Mouse (Mus musculus): Measurements from ENCODE around the gene 4933405L10Rik.

Gene 4933405L10Rik

DNA sequence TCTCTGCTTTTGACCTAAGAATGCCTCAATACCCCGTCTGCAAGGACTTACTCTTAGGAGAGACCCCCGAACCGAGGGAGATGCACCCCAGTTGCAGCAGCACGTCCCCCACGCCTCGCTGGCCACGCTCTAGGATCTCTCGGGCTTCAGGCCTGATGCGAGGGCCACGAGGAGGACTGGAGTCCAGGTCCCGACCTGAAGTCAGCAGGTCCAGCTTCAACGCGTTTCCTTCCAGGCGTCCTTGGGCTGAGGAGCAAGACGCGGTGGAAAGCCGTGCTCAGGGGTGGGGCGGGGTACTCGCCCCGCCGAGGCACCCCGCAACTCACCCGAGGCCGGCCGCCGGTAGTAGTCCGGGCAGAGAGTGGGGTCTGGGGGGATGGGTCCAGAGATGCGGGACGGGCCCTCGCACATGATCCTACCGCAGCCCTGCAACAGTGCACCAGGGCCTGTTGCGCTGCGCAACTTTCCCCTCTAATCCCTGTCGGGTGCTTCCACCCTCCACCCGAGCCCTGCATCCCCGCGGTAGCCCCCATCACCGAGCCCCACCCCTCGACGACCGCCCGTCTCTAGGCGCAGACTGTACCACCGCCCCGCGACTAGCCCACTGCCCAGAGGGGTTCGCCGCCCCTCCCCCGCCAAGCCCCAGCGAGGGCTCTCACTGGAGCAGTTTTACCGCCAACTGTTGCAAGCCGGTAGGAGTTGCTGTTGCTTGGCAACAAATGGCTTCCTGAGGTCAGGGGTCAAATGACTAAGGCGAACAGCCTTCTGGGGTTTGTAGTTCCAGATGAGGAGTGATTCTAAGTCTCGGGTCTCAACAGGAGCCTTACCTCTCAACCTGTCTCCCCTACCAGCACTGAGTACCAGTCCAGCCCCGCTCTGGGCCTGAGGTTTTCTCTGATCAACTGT, at the start of gene 4933405L10Rik, which contains the start of gene Enkd1:
4933405L10Rik (plus strand) TSS at position 158 of the 906 bp plus-strand sequence.
Enkd1 (minus strand) TSS at position 713 of the 906 bp plus-strand sequence.
- peak; percentile 88 for DNase-seq (ENCODE audit: low read depth)

DNA sequence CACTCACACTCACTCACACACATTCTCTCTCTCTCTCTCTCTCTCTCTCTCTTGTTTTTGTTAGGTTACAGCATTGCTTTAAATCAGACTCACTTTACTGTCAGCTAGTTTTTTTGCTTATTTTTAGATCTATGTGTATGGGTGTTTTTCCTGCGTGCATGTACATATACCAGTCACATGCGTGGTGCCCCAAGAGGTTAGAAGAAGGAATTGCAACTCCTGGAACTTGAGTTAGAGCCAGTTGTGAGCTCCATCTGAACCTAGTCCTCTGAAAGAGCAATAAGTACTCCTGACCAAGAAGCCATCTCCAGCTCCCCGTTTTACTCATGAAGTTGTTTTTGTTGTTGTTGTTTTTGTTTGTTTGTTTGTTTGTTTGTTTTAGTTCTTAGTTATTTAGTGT, 46.3 kb upstream of the 4933405L10Rik start:
- peak; percentile 75 for DNase-seq (ENCODE audit: low read depth)

DNA sequence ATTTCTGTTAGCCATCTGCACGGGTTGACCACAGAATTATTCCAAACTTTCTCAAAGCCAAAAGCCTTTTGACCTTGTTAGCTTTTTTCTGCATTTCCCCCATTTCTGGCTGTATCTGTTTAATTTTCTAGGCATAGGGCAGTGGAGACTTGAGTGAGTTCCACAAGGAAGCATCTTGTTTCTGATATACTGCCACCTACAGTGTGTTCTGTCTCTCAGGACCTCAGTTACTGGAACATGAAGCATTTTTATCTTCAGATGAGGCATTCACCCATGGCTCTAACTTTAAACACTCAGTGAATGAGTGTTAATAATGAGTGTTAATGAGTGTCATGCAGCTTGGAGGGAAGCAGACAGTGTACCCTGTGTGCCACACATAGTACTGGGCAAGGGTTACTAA, 29.6 kb upstream of the 4933405L10Rik start:
- DNase-seq (ENCODE audit: low read depth), result no peak

DNA sequence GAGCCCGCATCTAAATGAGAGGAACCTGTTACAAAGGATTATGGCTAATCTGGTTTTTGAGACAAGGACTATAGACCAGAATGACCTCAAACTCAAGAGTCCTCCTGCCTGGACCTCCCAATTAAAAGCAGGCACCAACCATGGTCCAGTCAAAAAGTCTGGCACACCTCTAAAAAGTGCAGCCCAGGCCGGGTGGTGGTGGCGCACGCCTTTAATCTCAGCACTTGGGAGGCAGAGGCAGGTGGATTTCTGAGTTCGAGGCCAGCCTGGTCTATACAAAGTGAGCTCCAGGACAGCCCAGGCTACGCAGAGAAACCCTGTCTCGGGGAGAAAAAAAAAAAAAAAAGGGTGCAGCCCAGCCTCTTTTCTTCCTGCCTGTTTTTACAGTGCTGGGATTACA, 22.1 kb upstream of the 4933405L10Rik start:
- DNase-seq (ENCODE audit: low read depth), result no peak

DNA sequence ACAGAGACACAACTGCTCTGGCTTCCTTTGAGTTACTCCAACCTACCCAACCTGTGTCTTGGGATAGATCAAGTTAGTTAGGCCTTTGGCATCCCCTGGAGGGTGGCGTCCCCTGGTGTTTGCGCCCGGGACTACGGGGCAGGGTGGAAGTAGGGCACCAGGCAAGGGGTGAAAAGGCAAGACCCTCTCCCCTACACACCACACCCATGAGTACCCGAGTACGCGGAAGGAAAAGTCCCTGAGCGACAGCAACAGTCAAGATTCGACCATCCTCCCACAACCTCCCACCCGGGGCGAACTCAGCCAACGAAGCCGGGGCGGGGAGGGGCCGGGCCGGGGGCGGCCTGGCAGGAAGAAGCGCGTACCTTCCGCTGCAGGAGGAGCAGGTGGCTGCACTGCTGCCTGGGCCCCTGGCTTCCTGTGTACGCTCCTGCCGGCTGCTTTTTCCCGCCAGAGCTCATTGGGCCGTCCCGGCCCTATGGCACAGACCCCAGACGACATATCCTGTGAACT, 21.6 kb upstream of the 4933405L10Rik start, which contains the start of gene Carmil2:
Carmil2 (plus strand) TSS at position 479 of the 513 bp plus-strand sequence.
- peak; percentile 92 for DNase-seq (ENCODE audit: low read depth)

DNA sequence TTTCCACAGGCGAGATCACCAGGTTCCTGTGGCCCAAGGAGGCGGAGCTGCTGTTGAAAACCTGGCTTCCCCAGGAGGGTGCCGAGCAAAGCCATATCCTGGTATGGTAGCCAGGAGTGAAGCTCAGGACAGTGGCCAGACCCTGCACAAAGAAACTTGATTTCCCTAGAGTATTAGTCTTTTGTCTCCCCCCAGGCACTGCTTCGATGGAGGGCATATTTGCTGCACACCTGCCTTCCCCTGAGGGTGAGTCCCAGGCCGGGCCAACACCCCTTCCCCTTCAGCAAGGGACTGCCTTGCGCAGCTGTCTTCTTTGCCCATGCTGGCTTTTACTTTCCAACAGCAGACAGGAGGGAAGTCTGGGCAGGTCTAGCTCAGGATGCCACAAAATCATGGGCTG, 20.9 kb upstream of the 4933405L10Rik start:
- DNase-seq (ENCODE audit: low read depth), result no peak

DNA sequence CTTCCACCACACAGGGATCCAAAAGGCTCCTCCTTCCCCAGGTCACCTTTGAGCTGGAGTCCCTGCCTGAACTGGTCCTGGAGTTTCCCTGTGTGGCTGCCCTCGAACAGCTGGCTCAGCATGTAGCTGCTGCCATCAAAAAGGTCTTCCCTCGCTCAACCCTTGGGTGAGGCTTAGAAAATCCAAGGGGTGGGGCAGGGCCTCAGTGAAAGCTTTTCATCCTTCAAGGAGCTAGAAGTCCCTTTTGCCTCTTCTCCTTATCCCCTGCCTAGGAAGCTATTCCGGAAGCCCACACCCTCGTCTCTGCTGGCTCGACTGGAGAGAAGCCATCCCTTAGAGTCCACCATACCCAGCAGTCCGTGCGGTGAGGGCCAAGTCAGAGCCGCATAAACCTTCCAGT, 19.9 kb upstream of the 4933405L10Rik start:
- no peak for DNase-seq (ENCODE audit: low read depth)

DNA sequence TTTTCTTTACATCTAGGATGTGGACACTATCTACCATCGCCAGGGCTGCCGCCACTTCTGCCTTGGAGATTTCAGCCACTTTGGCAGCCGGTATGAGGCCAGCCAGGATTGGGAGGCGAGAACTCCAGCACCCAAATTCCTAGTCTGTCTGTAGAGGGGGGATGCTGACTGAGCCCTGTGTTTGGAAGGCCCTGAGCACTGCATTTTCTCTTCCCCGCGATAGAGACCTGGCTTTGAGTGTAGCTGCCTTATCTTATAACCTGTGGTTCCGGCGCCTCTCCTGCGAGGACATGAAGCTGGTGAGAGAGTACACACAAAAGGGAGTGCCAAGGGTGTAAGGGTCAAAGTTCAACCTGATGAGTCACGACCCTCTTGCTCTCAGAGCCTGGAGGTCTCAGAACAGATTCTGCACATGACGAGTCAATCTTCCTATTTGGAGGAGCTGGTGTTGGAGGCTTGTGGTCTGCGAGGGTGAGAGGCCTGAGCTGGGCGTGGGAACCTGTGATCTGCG, 19.2 kb upstream of the 4933405L10Rik start:
- no peak for DNase-seq (ENCODE audit: low read depth)

DNA sequence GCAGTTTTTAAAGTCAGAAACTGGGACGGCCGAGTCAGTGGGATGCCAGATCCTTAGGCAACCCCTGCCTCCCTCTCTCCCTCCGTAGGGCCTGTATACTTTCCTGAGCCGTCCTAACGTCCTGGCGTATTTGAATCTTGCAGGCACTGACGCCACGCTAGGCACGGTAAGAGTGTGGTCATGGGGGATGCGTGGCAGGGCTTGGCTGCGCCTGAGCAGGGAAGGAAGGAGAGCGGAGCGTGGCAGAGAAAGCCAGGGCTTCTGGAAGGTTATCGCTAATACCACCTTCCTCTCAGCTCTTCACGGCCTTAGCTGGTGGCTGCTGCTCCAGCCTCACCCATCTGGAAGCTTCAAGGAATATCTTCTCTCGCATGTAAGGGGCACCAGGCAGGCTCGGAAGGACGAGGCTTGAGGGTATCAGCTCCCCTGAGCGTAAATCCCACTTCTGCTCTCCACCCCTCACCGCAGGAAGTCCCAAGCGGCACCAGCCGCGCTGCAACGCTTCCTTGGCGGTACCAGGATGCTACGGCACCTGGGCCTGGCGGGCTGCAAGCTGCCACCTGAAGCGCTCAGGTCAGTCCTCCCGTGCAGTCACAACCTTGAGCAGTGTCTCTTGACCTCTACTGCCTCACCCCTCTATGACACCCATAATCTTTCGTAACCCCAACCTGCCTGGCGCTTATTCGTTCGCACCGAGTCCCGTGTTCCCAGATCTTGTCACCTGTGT, 18.0 kb upstream of the 4933405L10Rik start:
- DNase-seq (ENCODE audit: low read depth), result no peak

DNA sequence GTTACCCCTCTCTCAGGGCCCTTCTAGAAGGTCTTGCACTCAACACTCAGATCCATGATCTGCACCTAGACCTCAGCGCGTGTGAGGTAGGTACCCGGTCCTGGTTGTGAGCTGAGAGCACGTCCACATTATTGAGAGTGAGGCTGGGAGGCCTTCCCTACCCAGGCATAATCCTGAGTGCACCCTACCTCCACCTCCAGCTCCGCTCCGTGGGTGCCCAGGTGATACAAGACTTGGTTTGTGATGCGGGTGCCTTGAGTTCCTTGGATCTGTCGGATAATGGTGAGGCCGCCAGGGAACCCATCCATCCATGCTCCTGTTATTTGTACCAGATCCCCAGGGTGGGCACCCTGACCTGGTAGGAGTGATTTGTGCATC, 17.5 kb upstream of the 4933405L10Rik start:
- DNase-seq (ENCODE audit: low read depth), result no peak

DNA sequence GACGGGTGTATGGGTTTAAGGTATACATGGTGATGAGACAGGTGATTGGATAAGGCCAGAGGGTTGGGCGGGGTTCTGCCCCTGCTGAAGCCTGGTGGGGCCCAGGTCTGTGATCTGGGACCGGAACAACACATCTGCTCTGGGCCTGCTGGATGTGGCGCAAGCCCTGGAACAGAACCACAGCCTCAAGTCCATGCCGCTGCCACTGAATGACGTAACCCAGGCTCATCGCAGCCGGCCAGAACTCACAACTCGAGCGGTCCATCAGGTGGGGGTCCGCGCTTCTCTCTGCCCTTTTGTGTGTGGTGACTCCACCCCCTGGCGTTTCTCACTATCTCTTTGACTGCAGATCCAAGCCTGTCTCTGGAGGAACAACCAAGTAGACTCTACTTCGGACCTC, 16.5 kb upstream of the 4933405L10Rik start:
- no peak for DNase-seq (ENCODE audit: low read depth)

DNA sequence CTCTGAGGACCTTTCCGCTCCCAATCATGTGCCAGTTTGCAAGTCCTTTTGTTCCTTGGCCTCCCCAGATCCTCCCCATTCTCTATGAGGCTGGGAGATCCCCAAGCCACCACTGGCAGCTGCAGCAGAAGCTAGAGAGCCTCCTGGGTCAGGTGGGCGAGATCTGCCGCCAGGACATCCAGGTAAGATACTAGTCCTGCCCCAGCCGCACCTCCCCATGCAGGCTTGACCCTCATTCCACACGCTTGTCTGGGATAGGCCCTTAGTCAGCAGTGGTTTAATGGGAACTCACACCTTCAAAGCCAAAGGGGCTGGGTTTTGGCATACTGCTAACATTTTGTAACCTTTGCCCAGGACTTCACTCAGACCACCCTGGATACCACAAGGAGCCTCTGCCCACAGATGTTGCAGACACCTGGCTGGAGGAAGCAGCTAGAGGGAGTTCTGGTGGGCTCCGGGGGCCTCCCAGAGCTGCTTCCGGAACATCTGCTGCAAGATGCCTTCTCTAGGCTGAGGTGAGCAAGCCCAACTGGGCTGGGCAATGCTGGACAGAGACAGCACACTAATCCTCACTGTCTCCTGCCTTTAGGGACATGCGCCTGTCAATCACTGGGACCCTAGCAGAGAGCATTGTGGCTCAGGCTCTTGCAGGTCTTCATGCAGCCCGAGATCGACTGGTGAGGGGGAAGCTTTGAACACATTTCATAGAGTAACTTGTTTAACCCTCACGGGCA, 14.8 kb upstream of the 4933405L10Rik start:
- no peak for DNase-seq (ENCODE audit: low read depth)

DNA sequence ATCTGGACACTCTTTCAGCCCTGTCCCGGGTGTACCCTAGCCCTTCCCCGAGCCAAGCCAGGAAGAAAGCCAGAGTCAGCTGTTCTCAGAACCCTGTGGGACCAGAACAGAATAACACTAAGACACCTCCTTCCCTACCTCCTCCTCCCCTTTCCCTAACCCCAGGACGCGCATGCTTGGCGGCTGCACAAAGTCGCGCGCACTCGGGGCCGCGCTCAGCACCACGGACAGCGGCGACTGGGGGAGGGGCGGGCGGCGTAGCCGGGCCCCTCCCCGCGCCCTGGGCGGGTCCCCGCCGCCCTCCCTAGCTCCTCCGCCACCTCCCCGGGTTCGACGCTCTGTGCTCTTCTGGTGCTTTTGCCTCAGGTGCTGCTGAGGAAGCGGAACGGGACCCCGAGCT, 13.8 kb upstream of the 4933405L10Rik start:
- DNase-seq (ENCODE audit: low read depth), result no peak

DNA sequence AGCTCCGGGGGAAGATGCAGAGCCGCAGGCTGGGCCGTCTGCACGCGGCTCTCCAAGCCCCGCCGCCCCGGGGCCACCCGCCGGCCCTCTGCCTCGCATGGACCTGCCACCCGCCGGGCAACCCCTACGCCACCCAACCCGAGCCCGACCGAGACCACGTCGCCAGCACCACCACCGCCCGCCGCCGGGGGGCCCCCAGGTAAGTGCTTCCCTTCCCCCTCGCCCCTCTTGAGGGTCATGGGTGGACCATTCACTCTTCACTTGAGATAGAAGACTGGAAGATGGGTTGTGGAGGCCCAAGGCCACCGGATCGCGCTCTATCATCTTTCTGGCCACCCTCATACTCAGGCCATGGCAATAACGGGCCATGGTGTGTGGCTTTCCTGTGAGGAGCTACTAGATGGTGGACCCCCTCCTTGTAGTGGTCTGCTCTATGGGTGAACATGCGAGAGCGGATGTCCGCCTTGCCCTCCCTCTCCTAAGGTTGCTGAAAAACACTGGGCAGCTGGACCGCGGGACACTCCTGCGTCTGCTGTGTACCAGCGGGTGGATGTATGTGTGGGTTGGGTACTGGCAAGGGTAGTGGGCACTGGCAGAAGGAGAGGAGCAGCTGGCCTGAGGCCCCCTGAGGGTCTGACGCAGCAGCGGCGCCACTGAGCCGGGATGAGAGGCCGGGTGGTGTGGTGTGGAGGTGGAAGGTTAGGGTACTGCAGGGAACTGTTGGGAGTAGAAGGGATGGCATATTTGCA, 13.2 kb upstream of the 4933405L10Rik start:
- DNase-seq (ENCODE audit: low read depth), result no peak

DNA sequence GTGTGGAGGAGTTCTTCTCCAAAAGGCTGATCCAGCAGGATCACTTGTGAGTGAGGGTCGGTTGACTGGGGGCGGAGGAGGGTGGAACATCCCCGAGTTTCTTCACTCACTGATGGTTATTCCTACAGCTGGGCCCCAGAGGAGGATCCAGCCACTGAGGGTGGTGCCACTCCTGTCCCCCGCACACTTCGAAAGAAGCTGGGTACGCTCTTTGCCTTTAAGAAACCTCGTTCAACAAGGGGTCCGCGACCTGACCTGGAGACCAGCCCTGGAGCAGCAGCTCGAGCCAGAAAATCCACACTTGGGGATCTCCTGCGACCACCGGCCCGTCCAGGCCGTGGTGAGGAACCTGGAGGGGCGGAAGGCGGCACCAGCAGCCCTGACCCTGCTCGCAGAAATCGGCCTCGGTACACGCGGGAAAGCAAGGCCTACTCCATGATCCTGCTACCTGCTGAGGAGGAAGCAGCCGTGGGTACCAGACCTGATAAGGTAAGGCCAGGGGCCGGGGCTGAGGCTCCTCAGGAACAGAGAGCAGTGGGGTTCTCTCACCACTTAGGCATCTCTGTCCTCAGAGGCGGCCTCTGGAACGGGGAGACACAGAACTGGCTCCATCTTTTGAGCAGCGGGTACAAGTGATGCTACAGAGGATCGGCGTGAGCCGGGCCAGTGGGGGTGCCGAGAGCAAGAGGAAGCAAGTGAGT, 12.2 kb upstream of the 4933405L10Rik start:
- no peak for DNase-seq (ENCODE audit: low read depth)

DNA sequence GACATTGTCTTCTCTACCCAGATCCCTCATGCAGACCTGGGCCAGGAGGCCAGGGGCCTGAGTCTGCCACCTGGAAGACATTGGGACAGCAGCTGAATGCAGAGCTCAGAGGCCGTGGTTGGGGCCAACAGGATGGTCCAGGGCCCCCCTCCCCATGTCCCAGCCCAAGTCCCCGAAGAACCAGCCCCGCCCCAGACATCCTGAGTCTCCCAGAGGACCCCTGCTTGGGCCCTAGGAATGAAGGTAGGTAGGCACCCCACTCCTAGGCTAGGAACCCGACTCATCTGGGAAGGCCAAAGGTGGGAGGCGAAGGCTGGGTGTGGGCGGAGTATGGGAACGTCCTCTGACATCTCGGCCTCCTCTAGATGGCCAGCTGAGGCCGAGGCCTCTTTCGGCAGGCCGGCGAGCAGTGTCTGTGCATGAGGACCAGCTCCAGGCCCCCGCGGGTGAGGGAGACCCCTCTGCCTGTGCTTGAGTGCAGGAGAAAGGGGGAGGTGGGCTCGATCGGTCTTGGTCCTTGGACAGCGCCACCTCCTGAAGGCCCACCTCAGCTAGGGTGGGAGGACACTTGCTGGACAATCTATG, 10.2 kb upstream of the 4933405L10Rik start:
- DNase-seq (ENCODE audit: low read depth), result no peak

DNA sequence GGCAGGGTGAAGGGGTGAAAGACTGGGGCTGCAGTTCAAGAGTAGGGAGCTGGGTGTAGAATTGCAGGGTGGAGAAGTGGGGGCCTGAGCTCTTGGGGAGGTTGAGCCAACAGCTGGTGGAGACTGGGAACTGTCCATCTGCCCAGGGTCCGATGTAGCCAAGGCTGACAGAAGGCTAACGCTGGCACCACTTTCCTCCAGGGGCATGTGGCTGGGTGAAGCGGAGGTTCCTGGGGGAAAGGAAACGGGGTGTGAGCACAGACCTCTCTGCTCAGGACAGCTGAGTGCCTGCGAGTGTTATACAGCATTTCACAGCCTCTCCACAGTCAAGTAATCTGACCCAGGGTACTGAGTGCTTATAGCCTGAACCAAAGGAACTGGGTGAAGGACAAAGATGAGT, 8.7 kb upstream of the 4933405L10Rik start:
- no peak for DNase-seq (ENCODE audit: low read depth)

DNA sequence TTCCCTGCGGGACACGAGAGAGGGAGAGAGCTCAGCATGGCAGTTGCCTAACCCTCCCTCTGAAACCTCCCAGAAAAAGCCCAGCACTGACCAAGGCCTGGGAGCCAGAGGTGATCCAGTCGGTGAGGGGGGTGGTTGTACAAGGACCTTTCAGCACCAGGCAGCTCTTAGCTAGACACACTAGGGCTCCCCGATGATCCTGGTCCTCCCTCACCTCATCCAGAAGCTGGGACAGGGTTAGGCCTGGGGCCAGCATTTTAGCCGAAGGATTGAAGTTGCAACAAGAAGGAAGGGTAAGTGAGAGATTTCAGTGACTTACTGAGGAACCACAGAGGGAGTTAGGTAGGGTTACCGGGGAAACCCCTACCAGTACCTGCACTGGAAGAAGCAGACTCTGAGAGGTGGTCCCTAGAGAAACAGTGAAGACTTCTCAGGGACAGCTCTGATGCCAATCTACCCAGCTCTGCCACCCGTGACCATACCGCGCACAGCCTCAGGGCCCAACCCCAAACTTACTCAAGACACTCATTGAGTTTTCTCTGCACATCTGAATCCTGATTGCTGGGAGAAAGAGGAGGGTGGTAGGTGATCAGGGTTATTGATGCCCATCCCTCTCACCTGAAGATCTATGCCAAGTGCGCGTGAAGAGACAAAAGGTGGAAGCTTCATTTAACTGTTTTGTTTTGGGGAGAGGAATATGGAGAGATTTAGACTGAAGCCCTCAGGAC, 7.8 kb upstream of the 4933405L10Rik start:
- DNase-seq (ENCODE audit: low read depth), result no peak

DNA sequence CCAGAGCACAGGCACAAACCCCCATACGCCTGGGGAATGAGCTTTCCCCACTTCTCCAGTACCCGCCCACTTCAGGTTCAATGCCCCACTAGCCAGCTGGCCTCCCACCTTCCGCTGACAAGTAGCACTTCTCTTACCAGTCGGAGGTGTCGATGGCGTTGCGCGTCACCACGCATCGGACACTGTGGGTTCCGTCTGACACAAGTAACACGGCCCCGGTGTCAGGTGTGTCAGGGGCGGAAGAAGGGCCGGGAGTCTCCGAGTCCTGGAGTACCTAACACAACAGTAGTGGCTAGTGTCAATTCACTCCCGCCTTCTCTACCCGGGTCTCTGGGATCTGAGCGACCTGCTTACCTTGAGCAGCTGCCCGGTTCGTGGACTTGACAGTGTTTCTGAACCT, 6.9 kb upstream of the 4933405L10Rik start:
- no peak for DNase-seq (ENCODE audit: low read depth)

Data from naive thymus-derived CD4-positive, alpha-beta T cell, adult 2 months (primary cell).